Mouse (Mus musculus): ENCODE results near the gene Tmem125. TPM values are rescaled to one million over a fixed set of nuclear protein-coding genes. Genes with fewer than 3 reads are reported as not detected.
"Not testable (repeated sequence)": the region's sequence is repeated elsewhere in the genome, so short reads cannot be mapped to it uniquely, and the experiment has no call there.

Tmem125 gene
- polyA plus RNA-seq, 1 experiment from 2014 or later: 17.4 TPM

DNA sequence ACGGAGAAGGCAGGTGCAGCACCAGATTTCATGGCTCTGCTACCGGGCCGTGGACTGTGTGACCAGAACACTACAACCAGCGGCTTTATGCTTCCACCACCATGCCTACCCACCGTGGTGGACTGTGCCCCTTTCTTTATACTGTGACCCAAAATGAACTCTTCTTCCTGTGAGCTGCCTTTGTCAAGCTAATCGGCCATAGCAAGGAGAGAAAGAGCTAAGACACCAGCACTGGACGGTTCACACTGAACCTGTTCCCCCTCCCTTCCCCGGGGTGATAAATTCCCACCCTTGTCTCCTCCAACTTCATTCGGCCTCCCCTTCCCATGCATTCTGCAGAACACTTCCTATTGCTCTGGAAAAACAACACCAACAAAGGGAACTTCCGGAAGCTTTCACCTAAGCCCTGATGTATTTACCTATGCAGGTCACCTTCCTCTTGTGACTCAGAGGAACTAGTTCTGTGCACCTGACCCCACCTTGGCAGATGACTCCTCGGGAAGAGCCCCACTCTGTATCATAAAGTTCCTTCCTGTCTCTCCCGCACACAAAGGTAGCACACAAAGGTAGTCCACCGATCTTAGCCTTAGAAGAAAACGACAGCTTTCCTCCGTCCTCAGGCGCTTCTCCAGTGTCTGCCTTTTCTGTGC is 26.2 kb downstream of the Tmem125 start:
- WGBS: 37% methylated on average over 16 of the region's 16 CpGs
- no peaks in the 10 kb centered on the region for H3K27me3 ChIP-seq
- no peak overlapping the region for H3K4me3 ChIP-seq (replicated peaks)
- ATAC-seq (ENCODE audit: insufficient number of reproducible peaks, low FRiP score, low TSS enrichment, low read depth): no peak
- no peak overlapping the region for H3K27ac ChIP-seq (replicated peaks)
- H3K9ac ChIP-seq: no peak overlapping the region
- H3K36me3 ChIP-seq: no peaks in the 10 kb centered on the region
- peaks cover 10% of the 10 kb centered on the region; the same call in 1 of the 2 replicates for H3K4me1 ChIP-seq
- H3K9me3 ChIP-seq (replicated peaks): no peaks in the 10 kb centered on the region
- H3K4me2 ChIP-seq (replicated peaks): no peak overlapping the region

DNA sequence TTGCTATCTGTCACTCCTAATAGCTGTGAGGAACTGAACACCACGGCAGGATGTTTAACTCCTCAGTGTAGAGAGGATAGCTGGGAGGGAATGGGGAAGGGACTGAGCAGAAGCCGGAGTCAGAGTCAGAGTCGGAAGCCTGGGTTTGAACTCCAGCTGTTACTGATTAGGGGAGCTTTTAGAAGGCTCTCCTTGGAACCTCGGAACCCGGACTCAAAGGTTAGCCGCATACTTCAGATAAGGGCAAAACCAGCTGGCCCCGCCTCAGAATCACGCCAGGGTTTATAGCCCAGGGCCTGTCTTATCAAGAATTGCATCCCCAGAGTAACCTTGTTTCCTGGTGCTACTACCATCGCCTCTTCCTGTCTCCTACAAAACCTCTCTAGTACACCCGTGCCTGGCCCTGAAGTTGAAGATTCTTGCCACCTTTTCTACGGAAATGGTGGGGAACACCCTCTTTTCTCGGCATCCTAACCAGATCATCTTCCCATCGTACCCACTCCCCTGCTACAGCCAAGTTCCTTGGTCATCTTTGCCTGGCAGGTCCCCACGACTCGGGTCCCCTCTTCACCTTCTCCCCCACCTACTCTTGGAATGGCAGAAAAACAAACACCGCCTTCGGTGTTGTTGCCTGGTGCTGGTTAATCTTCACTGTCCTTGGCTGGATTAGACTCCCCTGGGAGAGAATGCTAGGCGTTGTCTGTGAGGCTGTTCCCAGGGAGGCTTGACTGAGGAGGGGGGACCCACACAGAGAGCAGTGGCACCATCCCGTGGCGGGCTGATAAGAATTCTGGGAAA is 26.9 kb downstream of the Tmem125 start:
- Histone ChIP-seq H3K27ac (replicated peaks) (no peak overlapping the region), H3K4me3 (replicated peaks) (no peak overlapping the region), H3K9ac (no peak overlapping the region), H3K4me2 (replicated peaks) (no peak overlapping the region), H3K27me3 (no peaks in the 10 kb centered on the region), H3K36me3 (no peaks in the 10 kb centered on the region), H3K4me1 (peaks cover 10% of the 10 kb centered on the region; the same call in 1 of the 2 replicates), H3K9me3 (replicated peaks) (no peaks in the 10 kb centered on the region)
- ATAC-seq (ENCODE audit: insufficient number of reproducible peaks, low FRiP score, low TSS enrichment, low read depth): no peak
- WGBS: 14% methylated on average over 20 of the region's 20 CpGs

DNA sequence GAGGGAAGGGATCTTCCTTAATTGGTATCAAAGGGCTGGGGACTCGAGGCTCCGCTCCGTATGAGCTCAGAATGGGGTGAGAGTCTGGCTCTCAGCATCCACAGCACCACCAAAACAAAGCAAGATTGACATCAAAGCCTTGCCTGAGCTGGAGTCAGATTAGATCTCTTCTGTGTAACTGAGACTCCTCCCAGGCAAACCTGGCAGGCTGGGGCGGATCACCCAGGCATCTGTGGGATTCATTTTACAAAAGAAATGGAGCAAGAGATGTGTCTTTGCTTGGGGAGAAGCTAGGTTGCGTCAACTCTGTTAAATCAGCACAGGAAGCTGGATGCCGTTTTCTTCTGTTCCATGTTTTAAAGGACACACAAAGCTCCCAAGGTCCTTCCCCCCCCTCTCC is 34.8 kb downstream of the Tmem125 start:
- WGBS: 7% methylated on average over 6 of the region's 6 CpGs
- H3K4me3 ChIP-seq (replicated peaks): no peak overlapping the region
- no peaks in the 10 kb centered on the region for H3K4me1 ChIP-seq
- no peak overlapping the region for H3K9ac ChIP-seq
- H3K36me3 ChIP-seq: no peaks in the 10 kb centered on the region
- no peaks in the 10 kb centered on the region for H3K27me3 ChIP-seq
- no peaks in the 10 kb centered on the region for H3K9me3 ChIP-seq (replicated peaks)
- no peak overlapping the region; the same call in 1 of the 2 replicates for H3K27ac ChIP-seq (replicated peaks)
- no peak overlapping the region for H3K4me2 ChIP-seq (replicated peaks)
- no peak for ATAC-seq (ENCODE audit: insufficient number of reproducible peaks, low FRiP score, low TSS enrichment, low read depth)

GRCm38 (mm10) chr4:118507171-118507570 is 36.7 kb downstream of the Tmem125 start:
- 76% methylated on average over 1 of the region's 1 CpGs for WGBS
- not testable (repeated sequence) for ATAC-seq (ENCODE audit: insufficient number of reproducible peaks, low FRiP score, low TSS enrichment, low read depth); H3K27me3 ChIP-seq; H3K9me3 ChIP-seq (replicated peaks); H3K27ac ChIP-seq (replicated peaks); H3K4me2 ChIP-seq (replicated peaks); H3K36me3 ChIP-seq; H3K4me3 ChIP-seq (replicated peaks); H3K9ac ChIP-seq; H3K4me1 ChIP-seq

DNA sequence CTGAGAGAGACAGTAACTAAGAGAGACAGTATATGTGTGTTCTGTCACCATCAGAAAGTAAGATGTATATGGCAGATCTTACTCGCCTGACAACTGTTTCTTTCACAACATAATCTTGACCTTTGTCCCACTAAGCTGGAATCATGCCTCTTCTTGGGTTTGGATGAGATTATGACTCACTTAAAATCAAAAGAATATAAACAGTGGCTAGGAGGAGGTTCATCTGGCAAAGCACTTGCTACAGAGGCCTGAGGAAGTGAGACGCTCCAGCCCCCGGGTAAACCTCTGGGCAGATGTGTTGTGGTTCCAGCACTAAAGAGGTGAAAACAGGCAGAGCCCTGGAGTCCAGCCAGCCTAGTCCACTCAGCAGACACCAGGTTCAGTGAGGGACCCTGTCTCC is 38.3 kb downstream of the Tmem125 start:
- Histone ChIP-seq H3K36me3 (no peaks in the 10 kb centered on the region), H3K4me3 (replicated peaks) (no peak overlapping the region), H3K9ac (no peak overlapping the region), H3K27me3 (no peaks in the 10 kb centered on the region), H3K27ac (replicated peaks) (no peak overlapping the region), H3K4me1 (no peaks in the 10 kb centered on the region), H3K9me3 (replicated peaks) (no peaks in the 10 kb centered on the region), H3K4me2 (replicated peaks) (no peak overlapping the region)
- WGBS: 52% methylated on average over 3 of the region's 3 CpGs
- ATAC-seq (ENCODE audit: insufficient number of reproducible peaks, low FRiP score, low TSS enrichment, low read depth): no peak

- no peaks in the 10 kb centered on the region for H3K36me3 ChIP-seq
- H3K27me3 ChIP-seq: no peaks in the 10 kb centered on the region
- no peak overlapping the region for H3K4me2 ChIP-seq (replicated peaks)
- no peak overlapping the region for H3K9ac ChIP-seq
- no peak overlapping the region for H3K27ac ChIP-seq (replicated peaks)
- 68% methylated on average over 9 of the region's 9 CpGs for WGBS
- H3K9me3 ChIP-seq (replicated peaks): no peaks in the 10 kb centered on the region
- ATAC-seq (ENCODE audit: insufficient number of reproducible peaks, low FRiP score, low TSS enrichment, low read depth): no peak
- H3K4me3 ChIP-seq (replicated peaks): no peak overlapping the region
- H3K4me1 ChIP-seq: no peaks in the 10 kb centered on the region
These were observed 43.1 kb downstream of the Tmem125 start for GRCm38 (mm10) chr4:118500792-118501191.

DNA sequence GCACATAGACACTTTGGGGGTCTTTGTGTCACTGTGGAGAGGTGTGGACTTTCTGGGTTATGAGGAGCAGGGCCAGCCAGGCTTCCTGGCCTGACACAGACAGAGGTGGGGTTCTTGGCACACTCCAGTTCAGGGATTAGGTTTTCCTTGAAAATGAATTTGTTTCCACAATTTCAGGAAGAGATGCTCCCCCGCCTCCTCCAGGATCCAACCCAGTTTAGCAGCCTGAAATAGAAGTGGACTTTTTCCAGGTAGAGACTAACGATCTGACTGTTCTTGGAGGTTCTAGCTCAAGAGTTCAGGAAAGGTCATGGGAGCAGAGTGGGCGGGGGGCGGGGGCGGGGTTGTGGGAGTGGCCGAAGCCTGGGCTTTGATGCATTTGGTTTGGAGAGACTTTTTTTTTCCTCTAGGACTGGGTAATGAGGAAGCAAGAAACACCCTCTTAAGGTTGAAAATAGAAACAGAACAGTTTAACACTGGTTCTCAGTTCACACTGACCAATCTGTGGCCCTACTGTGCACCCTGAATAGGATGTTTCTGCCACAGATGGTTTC is 43.6 kb downstream of the Tmem125 start:
- no peaks in the 10 kb centered on the region for H3K9me3 ChIP-seq (replicated peaks)
- no peak overlapping the region for H3K4me3 ChIP-seq (replicated peaks)
- no peak for ATAC-seq (ENCODE audit: insufficient number of reproducible peaks, low FRiP score, low TSS enrichment, low read depth)
- H3K9ac ChIP-seq: no peak overlapping the region
- WGBS: 46% methylated on average over 6 of the region's 6 CpGs
- H3K4me2 ChIP-seq (replicated peaks): no peak overlapping the region
- H3K4me1 ChIP-seq: no peaks in the 10 kb centered on the region
- H3K36me3 ChIP-seq: no peaks in the 10 kb centered on the region
- no peak overlapping the region for H3K27ac ChIP-seq (replicated peaks)
- no peaks in the 10 kb centered on the region for H3K27me3 ChIP-seq

Other genes with a start within 250 kb of the Tmem125 start
- 7.5 and 7.6 TPM in 2 replicates for gene Szt2, start 134.8 kb downstream of the Tmem125 start, polyA plus RNA-seq (2015; fragmentation: Nextera tagmentation; extraction: Ambion mirVana)
- 102 and 106 TPM in 2 replicates for gene Med8, start 134.7 kb downstream of the Tmem125 start, polyA plus RNA-seq (2015; fragmentation: Nextera tagmentation; extraction: Ambion mirVana)
- gene Elovl1, start 116.0 kb downstream of the Tmem125 start, polyA plus RNA-seq (2015; fragmentation: Nextera tagmentation; extraction: Ambion mirVana): 160 and 179 TPM in 2 replicates
- gene Cdc20, start 106.7 kb downstream of the Tmem125 start, polyA plus RNA-seq (2015; fragmentation: Nextera tagmentation; extraction: Ambion mirVana): 178 and 183 TPM in 2 replicates
- 0.25 and 0.26 TPM in 2 replicates for gene Mpl, start 86.5 kb downstream of the Tmem125 start, polyA plus RNA-seq (2015; fragmentation: Nextera tagmentation; extraction: Ambion mirVana)
- gene Tie1, start 54.0 kb downstream of the Tmem125 start, polyA plus RNA-seq (2015; fragmentation: Nextera tagmentation; extraction: Ambion mirVana): 25.6 and 27.1 TPM in 2 replicates
- gene 2610528J11Rik, start 17.0 kb downstream of the Tmem125 start, polyA plus RNA-seq (2015; fragmentation: Nextera tagmentation; extraction: Ambion mirVana): 15.3 and 18.6 TPM in 2 replicates
- 2.3 and 3.3 TPM in 2 replicates for gene Cfap57, start 76.7 kb upstream of the Tmem125 start, polyA plus RNA-seq (2015; fragmentation: Nextera tagmentation; extraction: Ambion mirVana)
- gene Ebna1bp2, start 76.8 kb upstream of the Tmem125 start, polyA plus RNA-seq (2015; fragmentation: Nextera tagmentation; extraction: Ambion mirVana): 120 and 128 TPM in 2 replicates
- gene Olfr62, start 114.9 kb upstream of the Tmem125 start, polyA plus RNA-seq (2015; fragmentation: Nextera tagmentation; extraction: Ambion mirVana): 0.17 and 0.18 TPM in 2 replicates
- 0.13 and 0.15 TPM in 2 replicates for gene Olfr1342, start 148.7 kb upstream of the Tmem125 start, polyA plus RNA-seq (2015; fragmentation: Nextera tagmentation; extraction: Ambion mirVana)
- gene Olfr1341, start 159.5 kb upstream of the Tmem125 start, polyA plus RNA-seq (2015; fragmentation: Nextera tagmentation; extraction: Ambion mirVana): 0.07 and 0.17 TPM in 2 replicates
- 0.44 and 0.50 TPM in 2 replicates for gene Olfr1340, start 176.1 kb upstream of the Tmem125 start, polyA plus RNA-seq (2015; fragmentation: Nextera tagmentation; extraction: Ambion mirVana)
- gene Olfr1339, start 188.1 kb upstream of the Tmem125 start, polyA plus RNA-seq (2015; fragmentation: Nextera tagmentation; extraction: Ambion mirVana): 0.08 and 0.22 TPM in 2 replicates
- 0.19 and 0.37 TPM in 2 replicates for gene Olfr1338, start 214.7 kb upstream of the Tmem125 start, polyA plus RNA-seq (2015; fragmentation: Nextera tagmentation; extraction: Ambion mirVana)
- not detected in 2 replicates for gene Olfr1337, start 238.5 kb upstream of the Tmem125 start, polyA plus RNA-seq (2015; fragmentation: Nextera tagmentation; extraction: Ambion mirVana)

Measured in embryonic facial prominence, embryonic 15.5 days (tissue).